Mouse (Mus musculus) C2C12 (cell line): ENCODE measurements at regions not wholly inside any gene's neighbourhood (a gene's known extent, or its start where the extent isn't known, plus 50 kb on each side); places are given as distances from the start of the nearest gene placed in this dataset.

ENCODE experiments used
- H3K27me3 ChIP-seq: one replicate; pipeline ENCODE4 v1.6.1; 2011; ENCODE audit not compliant: control insufficient read depth, insufficient read depth, insufficient read length
- H3K36me3 ChIP-seq: one replicate; pipeline ENCODE4 v1.6.1; 2011; ENCODE audit not compliant: control insufficient read depth, insufficient read depth
- H3K4me3 ChIP-seq: one replicate; pipeline ENCODE4 v1.5.1; 2011; ENCODE audit warnings: mild to moderate bottlenecking, control low read depth; ENCODE audit not compliant: poor library complexity, insufficient read depth, severe bottlenecking
- H3K79me2 ChIP-seq: one replicate; pipeline ENCODE4 v1.6.1; 2011; ENCODE audit not compliant: control insufficient read depth, insufficient read depth
- H3K79me3 ChIP-seq: one replicate; pipeline ENCODE4 v1.6.1; 2011; ENCODE audit warnings: low read depth, control low read depth
- H3ac ChIP-seq: one replicate; pipeline ENCODE3; 2011; ENCODE audit warnings: low read depth; ENCODE audit not compliant: control insufficient read depth, insufficient read length
- CEBPB ChIP-seq: IDR thresholded peaks from one replicate; pipeline ENCODE4 v1.6.1; 2011; ENCODE audit warnings: low read depth, mild to moderate bottlenecking, control low read depth, moderate library complexity
- CTCF ChIP-seq: IDR thresholded peaks from one replicate; pipeline ENCODE4 v1.5.1; 2011; ENCODE audit not compliant: control insufficient read depth, insufficient read depth, insufficient read length
- FOSL1 ChIP-seq: IDR thresholded peaks from one replicate; pipeline ENCODE4 v1.8.0; 2011; ENCODE audit warnings: mild to moderate bottlenecking, low read length; ENCODE audit not compliant: poor library complexity, insufficient read depth, severe bottlenecking
- MAX ChIP-seq: IDR thresholded peaks from one replicate; pipeline ENCODE4 v1.6.1; 2011; ENCODE audit warnings: mild to moderate bottlenecking, control low read depth
- MYOD1 ChIP-seq: IDR thresholded peaks from one replicate; pipeline ENCODE4 v1.6.1; 2011; ENCODE audit warnings: low read depth; ENCODE audit not compliant: control insufficient read depth, insufficient read length
- MYOG ChIP-seq: IDR thresholded peaks from one replicate; pipeline ENCODE4 v1.6.1; 2011; ENCODE audit not compliant: control insufficient read depth, insufficient read length; ENCODE audit errors: extremely low read depth
- USF1 ChIP-seq: IDR thresholded peaks from one replicate; pipeline ENCODE4 v1.6.1; 2011; ENCODE audit warnings: low read depth, mild to moderate bottlenecking, control low read depth, moderate library complexity

DNA sequence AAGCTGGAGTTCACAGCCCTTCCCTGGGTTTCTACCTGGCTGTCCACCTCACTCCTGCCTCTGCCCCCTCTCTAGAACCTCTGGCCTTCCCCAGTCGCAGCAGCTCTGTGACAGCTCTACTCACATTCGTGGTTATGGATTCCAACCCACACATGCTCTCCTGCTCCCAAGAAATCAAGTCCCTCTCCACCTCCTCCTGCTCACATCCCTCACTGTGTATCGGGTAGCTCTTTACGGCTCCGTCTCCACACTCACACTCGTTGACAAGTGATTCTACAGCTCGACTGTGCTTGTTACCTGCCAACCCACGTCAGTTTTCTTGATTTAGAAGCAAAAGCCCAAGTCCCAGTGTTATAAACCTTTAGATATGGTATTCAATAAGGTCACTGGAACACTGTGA lies 90.1 kb upstream of the Dapk1 start:
- H3K79me3 ChIP-seq: no peaks in the 10 kb centered on the region
- H3ac ChIP-seq: no peak overlapping the region
- TF ChIP-seq CTCF: no peak
- TF ChIP-seq MYOD1: no peak
- no peak for TF ChIP-seq USF1
- no peak for TF ChIP-seq FOSL1
- TF ChIP-seq MAX: no peak
- no peak for TF ChIP-seq MYOG
- TF ChIP-seq CEBPB: no peak
- H3K4me3 ChIP-seq: no peak overlapping the region
- no peaks in the 10 kb centered on the region for H3K79me2 ChIP-seq
- peaks cover 11% of the 10 kb centered on the region for H3K27me3 ChIP-seq
- no peaks in the 10 kb centered on the region for H3K36me3 ChIP-seq

DNA sequence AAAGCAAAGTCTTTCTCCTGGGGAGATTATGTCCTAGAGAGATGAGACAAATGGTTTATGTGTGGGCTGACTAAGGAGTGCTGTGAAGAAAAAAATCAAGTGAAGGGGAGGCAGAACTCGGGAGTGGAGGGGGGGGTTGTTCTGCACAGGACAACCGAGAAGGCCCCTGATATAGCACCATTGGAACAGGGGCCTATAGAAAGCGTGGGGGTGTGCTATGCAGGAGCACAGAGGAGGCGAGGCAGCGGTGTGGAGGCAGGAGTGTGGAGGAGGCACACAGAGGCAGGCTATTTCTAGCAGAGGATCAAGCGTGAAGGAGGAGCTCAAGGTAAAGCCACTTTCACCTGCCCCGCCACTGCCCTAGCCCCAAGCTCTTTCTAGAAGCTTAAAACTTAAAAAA lies 88.0 kb upstream of the Dapk1 start:
- Histone ChIP-seq H3K27me3 (peaks cover 11% of the 10 kb centered on the region), H3K79me3 (no peaks in the 10 kb centered on the region), H3ac (no peak overlapping the region), H3K36me3 (no peaks in the 10 kb centered on the region), H3K4me3 (no peak overlapping the region), H3K79me2 (no peaks in the 10 kb centered on the region)
- no peak for TF ChIP-seq MYOG
- TF ChIP-seq CEBPB: no peak
- TF ChIP-seq USF1: no peak
- no peak for TF ChIP-seq MAX
- TF ChIP-seq CTCF: no peak
- no peak for TF ChIP-seq MYOD1
- no peak for TF ChIP-seq FOSL1

DNA sequence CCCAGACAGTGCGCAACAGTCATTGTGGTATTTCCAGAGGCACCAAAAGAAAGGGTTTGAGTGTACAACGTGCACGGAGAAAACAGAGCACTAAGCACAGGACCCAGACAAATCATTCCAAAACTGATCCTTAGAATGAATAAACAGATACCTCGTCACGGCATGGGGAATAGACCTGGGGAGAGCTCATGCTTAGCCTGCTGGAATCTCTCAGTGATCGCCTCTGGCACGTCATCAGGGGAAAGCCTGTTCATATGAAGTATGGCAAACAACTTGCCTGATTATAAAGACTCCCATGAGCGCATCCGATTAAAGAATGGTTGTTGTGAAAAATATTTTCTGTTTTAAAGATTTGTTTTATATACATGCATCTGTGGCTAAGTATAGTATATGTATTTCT lies 86.9 kb upstream of the Dapk1 start:
- no peak overlapping the region for H3K4me3 ChIP-seq
- TF ChIP-seq USF1 (no peak), MYOG (no peak), FOSL1 (no peak), CEBPB (no peak), CTCF (no peak), MYOD1 (no peak), MAX (no peak)
- H3K36me3 ChIP-seq: no peaks in the 10 kb centered on the region
- H3K27me3 ChIP-seq: peaks cover 11% of the 10 kb centered on the region
- H3ac ChIP-seq: no peak overlapping the region
- H3K79me2 ChIP-seq: no peaks in the 10 kb centered on the region
- H3K79me3 ChIP-seq: no peaks in the 10 kb centered on the region

DNA sequence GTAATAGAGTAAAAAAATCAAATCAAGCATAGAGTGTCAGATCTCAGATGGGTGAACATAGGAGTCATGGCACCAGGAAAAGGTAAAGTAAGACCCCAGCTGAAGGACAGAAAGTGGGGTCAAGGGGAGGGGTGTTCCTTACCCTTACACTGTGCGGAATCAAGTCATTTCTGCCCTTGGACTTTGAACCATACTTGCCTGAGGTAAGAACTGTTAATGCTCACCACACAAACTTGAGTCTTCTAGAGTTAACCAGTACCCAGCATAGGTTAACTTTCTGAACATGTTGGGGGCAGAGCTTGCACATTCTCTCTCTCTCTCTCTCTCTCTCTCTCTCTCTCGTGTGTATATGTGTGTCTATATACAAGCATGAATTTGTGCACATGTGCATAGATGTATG lies 83.7 kb upstream of the Dapk1 start:
- Histone ChIP-seq H3K79me2 (no peaks in the 10 kb centered on the region), H3K36me3 (no peaks in the 10 kb centered on the region), H3K27me3 (peaks cover 7% of the 10 kb centered on the region), H3K4me3 (no peak overlapping the region), H3ac (no peak overlapping the region), H3K79me3 (no peaks in the 10 kb centered on the region)
- no peak for TF ChIP-seq MYOG
- no peak for TF ChIP-seq MAX
- no peak for TF ChIP-seq MYOD1
- TF ChIP-seq CEBPB: no peak
- no peak for TF ChIP-seq USF1
- TF ChIP-seq CTCF: no peak
- TF ChIP-seq FOSL1: no peak

DNA sequence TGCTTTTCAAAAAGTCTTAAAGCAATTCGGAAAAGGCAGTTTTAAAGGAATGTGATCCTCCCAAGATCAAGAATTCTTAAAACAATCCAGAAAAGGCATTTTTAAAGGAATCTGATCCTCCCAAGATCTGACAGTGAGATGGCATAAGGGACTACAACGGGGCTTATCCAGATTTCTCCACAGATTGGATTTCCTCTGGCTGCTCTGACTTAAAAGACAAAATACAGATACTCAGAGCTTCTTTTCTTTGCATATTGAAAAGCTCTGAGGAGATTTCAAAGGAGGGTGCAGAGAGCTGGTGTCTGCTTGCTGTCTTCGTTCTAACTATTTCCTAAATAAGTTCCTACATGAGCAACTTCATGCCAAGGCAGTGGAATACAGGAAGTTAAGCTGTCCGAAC lies 82.0 kb upstream of the Dapk1 start:
- H3K4me3 ChIP-seq: no peak overlapping the region
- H3K27me3 ChIP-seq: no peaks in the 10 kb centered on the region
- no peaks in the 10 kb centered on the region for H3K36me3 ChIP-seq
- no peaks in the 10 kb centered on the region for H3K79me2 ChIP-seq
- no peaks in the 10 kb centered on the region for H3K79me3 ChIP-seq
- TF ChIP-seq MYOD1 (no peak), MAX (no peak), MYOG (no peak), CEBPB (no peak), CTCF (no peak), USF1 (no peak), FOSL1 (no peak)
- H3ac ChIP-seq: no peak overlapping the region

DNA sequence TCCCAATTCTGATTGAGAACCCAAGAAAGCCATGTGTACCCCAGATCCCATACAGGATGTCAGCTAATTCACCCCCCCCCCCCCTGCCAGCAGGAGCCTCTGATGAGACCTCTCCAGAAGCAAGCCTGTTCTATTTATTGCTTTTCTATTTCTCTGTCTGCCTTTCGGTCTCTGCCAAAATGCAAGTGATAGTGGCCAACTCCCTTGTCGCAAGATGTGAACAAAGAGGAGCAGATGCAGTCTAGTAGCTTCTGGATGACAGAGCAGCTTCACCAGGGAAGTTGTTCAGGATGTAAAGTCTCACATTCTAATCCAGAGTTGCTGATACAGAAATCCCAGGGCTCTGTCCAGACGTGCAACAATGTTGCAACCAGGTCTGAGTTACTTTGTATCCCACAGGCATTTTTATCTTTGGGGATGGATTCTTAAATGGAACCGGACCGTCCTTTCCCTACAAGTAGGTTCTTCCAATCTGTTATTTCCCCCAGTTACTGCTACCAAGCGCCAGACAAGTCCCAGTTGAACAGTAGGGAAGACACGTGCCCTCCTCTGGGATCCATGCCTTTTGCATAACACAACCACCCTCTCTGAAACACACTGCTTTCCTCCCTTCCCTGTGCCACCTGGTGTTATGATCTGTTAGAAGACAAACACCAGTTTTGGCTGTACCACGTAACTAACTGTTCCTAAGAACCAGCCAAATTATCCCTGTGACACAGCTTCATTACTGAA lies 78.9 kb upstream of the Dapk1 start:
- TF ChIP-seq MYOG (no peak), CEBPB (no peak), FOSL1 (no peak), MAX (no peak), CTCF (no peak), USF1 (no peak), MYOD1 (no peak)
- Histone ChIP-seq H3K27me3 (no peaks in the 10 kb centered on the region), H3K79me2 (no peaks in the 10 kb centered on the region), H3ac (no peak overlapping the region), H3K4me3 (no peak overlapping the region), H3K79me3 (no peaks in the 10 kb centered on the region), H3K36me3 (no peaks in the 10 kb centered on the region)
